Mouse (Mus musculus) thymus, postnatal 4 days (tissue): Measurements from ENCODE around the gene Kank4.
"Not testable (repeated sequence)": the region's sequence is repeated elsewhere in the genome, so short reads cannot be mapped to it uniquely, and the experiment has no call there.

Experiments used
- DNase-seq: peaks from one replicate; pipeline ENCODE4 v3.0.0; 2021

The Kank4 gene

DNA sequence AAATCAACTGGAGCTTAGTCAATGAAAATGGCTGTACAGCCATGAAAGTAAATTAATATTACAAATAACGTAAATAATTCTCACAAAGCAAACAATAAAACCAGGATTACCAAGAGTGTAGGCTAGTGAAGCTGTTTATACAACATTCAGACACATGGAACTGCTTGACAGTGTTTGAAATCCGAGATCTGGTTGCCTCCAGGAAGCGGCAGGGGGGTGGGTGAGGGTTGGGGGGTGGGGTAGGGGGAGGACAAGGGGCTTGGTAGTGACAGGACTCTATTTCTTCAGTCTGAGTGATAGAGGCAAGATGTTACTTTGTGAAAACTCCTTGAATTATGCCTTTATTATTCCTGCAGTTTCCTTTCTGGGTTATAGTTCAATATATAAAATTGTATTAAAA lies 9.4 kb upstream of the Kank4 start:
- DNase-seq, result no peak

- not testable (repeated sequence) for DNase-seq
Measured at GRCm38 (mm10) chr4:98823740-98824139, 6.4 kb upstream of the Kank4 start, which contains the start of gene I0C0044D17Rik. Gene I0C0044D17Rik, minus strand, starts transcription at chr4:98823840.

DNA sequence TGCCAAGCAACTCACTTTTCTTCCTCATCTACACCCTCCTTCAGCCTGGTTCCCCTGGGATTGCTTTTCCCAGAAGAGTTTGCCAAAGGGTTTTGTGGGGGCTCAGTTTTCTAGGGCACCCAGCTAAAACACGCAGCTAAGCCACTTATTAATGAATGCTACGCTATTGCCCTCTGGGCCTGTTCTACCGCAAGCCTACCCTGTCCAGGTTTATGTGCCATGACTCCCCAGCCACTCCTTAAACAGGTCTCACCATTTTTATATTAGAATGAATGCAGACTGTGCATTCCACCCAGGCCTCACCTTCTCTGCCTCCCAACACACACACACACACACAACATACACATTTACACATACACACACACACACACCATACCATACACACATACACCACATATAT lies 5.7 kb upstream of the Kank4 start:
- no peak for DNase-seq

DNA sequence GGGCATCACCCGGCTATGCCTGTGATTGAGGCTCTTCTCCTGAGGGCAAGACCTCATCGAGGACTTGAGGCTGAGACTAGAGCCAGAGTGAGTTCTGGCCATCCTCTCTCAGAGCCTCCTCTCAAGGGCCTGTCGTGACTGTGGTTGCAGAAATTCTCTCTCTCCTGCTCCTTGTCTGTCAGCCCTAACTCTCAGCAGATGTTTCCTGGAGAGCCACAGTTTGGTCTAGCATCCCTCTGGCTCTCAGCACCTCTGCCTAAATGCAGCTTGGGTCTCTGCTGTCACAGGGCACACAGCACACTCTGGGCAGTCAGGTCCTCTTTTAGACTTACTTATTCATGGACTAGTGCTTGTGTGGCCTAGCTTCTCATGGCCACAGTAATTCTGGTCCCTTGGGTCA lies 5.1 kb upstream of the Kank4 start:
- DNase-seq, result no peak

DNA sequence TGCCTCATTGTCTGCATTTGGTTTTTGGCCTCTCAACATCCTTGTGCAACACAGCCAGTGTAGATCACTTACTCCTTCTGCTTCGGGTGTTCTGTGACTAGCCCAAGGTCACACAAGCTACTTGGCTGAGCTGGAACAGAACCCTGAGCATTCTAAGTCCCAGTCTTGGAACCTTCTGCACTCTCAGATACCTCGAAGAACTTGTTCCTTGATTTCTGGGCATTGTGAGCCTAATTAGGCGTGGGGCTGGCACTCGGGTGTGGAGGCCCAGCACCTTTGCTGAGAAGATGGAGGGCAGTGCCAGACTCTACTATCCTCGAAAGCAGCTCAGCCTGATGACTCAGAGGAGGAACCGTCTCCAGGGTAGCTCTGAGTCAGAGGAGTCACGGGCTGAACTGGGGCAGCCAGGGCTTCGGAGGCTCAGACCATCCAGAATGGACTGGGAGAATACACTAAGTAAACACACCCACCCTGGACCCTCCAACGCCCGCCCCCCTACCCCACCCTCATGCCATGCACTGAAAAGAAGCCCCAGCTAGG lies 1.9 kb upstream of the Kank4 start:
- no peak for DNase-seq

DNA sequence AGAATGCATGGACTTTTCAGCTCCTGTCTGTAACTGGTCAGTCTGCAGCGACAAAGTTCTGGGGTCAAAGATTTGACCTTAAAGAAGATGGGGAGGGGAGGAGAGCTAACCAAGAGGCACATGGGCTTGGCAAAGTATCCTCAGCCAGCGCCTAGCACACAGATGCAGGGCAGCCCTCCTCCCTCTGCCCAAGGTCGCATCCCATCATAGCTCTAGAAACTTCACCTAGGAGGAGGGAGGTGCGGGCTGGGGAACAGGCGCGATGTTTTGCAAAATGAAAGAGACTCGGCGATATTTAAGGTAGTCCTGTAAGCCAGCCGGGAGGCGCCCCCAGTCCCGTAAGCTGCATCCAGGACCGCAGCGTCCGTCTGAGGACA lies 542 bp downstream of the Kank4 start:
- peak; percentile 12 for DNase-seq

DNA sequence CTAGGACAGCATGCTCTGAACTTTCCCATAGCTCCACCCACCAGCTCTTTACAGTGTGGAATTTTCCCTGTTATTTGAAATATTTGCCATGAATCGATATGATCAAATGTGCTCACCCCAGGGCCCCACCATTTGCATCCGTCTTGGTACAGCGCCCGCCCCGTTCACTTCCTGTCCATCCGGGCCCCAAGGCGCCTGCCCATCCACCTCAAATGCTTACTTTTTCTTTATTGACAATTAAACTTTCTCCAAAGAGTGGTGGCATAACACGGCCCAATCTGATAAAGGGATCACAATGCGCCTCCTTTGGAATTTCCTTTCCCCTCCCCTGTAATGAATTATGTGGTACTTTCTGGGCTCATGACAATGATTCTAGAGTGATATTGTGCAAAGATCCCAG lies 11.0 kb downstream of the Kank4 start:
- DNase-seq, result no peak

DNA sequence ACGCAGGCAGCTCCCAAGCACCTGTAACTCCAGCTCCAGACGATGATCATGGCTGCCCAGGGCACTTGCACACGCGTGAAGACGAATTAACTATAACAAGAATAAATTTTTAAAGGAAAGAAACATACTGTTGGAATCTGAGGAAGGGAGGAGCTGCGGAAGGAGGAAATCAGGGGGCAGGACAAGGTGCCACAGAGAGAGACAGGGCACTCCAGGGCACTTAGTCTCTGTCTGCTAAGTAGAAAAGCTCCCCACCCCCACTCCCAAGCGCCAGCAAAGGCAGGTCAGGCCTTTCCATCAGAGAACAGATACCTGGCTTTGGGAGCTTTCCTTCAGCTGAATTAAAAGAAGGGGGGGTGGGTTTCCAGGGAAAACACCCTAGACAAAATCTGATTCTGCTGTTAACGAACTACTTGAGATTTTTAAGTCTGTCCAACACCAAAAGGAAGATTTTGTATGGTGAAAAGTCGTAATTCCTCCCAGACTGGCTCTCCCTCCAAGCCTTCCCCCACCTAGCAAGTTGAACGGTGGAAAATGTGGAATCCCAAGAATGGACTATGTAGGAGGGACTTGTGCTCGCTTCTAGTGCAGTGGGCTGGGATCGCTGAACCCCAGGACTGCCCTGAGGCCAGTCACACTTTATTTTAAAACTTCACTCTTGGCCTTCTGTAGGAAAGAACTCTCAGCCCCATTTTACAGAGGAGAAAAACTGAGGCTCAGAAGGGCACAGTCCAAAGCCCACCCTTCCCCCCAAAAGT lies 11.9 kb downstream of the Kank4 start:
- no peak for DNase-seq

DNA sequence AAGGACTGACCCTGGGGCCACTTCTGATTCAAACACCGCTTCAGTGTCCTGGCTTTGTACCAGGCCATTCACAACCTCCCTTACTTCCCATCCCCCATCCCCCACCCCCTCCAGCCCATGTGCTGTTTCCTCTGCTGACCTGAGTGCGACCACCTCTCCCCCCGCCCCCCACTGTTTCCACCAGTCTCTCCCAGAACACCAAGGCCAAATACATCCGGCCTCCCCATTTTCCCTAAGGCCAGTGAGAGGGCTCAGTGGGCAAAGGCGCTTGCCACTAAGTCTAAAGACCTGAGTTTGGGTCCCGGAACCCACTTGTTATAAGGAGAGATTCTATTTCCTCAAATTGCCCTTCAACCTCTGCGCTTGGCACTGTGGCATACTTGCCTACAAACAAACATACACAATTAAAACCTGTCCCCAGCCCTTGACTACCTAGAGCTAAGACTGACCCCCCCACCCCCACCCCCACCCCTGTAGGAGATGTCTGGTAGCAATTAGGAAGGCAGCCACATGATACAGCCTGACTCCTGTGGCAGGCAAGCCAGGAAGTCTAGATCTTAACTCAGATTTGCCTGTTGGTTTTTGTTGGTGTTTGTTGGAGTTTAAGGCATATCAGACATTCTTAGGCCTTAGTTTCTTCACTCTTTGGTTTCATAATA lies 12.7 kb downstream of the Kank4 start:
- DNase-seq, result no peak

- DNase-seq, result no peak
Measured at GRCm38 (mm10) chr4:98801775-98802174, 15.6 kb downstream of the Kank4 start.

DNA sequence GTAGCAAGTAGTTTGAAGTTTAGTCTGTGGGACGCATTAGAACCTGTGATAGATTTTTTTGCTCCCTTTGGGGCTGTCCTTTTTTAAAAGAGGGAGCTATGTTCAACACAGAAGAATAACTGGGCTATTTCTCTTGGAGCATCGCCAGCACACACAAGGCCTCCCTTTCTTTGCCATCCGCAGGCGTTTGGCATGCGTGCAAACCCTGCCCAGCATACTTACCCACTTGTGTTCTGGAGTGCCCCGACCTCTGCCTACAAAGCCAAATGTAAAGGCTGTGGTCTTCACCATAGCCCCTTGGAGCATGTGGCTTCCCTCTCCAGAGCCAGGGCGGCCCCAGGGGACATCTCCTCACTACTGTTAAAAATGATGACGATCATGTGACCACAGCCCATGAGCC lies 16.5 kb downstream of the Kank4 start:
- no peak for DNase-seq

GRCm38 (mm10) chr4:98796591-98797341 lies 20.6 kb downstream of the Kank4 start:
- no peak for DNase-seq

- DNase-seq, result no peak
Measured at GRCm38 (mm10) chr4:98795241-98795640, 22.1 kb downstream of the Kank4 start.

DNA sequence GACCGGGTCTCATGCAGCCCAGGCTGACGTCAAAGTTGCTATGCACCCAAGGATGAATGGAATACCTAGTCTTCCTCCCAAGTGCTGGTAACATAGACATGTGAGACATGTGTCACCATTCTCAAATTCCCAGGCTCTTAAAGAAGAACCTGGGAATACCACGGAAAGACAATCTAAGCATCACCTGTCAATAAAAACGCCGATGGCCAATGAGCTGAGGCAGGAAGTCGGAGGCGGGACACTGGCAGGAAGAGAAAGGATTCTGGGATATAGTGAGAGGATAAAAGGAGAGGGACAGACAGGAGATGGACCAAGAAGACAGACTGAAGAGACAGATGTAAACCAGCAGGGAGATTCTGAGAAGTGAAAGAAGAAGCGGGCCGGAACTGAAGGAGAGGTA lies 23.9 kb downstream of the Kank4 start:
- no peak for DNase-seq

DNA sequence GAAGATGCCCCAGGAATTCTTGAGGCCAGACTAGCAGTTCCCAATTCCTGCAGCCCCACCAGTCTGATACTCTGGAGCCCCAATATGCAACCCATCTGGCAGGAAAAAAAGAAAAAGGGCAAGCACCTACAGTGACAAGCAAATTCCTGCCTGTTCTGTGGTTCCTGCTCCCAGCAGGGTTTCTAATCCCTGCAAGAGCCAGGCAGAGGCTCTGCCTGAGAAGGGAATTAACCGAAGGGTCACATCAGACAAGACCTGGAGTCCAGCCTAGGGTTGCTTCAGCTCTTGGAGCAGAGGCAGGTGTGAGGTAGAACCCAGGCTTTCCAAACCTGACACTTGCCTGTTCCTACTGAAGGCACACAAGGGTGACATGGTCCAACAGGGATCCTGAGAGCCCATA lies 26.6 kb downstream of the Kank4 start:
- DNase-seq, result no peak

DNA sequence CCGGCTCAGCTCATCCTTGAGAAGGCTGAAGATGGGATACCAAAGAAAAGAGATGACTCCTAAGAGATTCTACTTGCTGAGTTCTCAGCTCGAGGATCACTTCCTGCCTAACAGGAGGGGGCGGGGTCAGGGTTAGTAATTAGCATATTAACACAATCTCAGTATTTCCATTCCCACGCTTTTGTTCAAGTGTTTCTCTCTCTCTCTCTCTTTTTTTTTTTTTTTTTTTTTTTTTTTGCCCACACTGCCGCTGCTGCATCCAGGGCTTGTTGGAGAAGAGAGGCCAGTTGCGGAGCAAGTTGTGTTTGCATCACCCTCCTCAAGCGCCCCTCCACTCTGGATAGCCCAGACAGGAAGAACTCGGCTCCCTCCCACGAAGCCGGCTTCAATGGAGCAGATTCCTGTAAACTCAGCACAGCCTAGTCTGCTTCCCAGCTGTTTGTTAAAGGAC lies 27.5 kb downstream of the Kank4 start:
- DNase-seq, result peak; percentile 26

DNA sequence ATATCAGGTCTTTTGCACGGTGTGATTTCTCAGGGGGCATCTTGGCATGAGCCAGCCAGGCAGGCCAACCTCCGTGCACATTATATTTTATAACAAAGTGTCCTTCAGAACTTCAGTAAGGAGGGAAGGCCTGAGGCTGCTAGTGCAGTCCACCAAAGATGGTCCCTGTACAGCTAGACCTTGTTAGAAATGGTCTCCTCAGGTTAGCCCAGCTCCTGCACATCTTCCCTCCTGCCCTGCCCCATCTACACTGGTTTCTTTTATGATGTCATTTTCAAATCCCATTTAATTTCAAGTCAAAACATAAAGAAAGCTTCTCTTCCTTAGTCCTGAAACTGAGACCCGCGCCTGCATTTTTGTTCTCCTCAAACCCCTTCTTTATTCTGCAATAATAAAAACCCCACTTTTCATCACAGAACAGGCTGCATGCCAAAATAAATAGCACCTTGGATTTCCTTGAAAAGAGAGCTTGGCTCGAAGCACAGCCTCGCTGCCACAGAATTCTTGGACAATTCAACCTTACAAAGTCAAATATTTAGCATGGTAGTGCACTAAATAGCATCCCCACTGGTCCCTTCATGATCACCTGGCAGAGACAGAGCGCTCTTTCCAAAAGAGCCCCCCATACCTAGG lies 28.1 kb downstream of the Kank4 start:
- DNase-seq, result no peak

GRCm38 (mm10) chr4:98786281-98786680 lies 31.1 kb downstream of the Kank4 start:
- DNase-seq, result no peak

GRCm38 (mm10) chr4:98785851-98786250 lies 31.5 kb downstream of the Kank4 start:
- no peak for DNase-seq

DNA sequence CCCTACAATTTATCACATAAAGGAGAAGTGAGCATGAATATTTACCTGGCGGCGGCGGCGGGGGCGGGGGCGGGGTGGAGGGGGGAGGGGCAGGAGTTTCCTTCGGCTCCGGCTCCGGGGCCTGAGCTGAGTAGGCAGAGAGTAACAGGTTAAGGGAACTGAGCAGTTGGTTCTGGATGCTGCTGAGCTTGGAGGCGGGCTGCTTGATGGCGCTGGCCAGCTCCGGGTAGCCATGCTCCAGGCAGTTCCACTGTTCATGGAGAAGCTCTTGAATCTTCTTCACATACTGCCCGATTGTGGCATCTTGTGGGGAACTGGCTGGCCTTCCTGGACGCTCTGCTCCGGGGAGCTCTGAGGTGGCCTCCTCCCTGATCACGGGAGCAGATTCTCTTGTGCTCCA lies 39.1 kb downstream of the Kank4 start:
- no peak for DNase-seq

GRCm38 (mm10) chr4:98777464-98777863 lies 39.9 kb downstream of the Kank4 start:
- DNase-seq, result no peak

DNA sequence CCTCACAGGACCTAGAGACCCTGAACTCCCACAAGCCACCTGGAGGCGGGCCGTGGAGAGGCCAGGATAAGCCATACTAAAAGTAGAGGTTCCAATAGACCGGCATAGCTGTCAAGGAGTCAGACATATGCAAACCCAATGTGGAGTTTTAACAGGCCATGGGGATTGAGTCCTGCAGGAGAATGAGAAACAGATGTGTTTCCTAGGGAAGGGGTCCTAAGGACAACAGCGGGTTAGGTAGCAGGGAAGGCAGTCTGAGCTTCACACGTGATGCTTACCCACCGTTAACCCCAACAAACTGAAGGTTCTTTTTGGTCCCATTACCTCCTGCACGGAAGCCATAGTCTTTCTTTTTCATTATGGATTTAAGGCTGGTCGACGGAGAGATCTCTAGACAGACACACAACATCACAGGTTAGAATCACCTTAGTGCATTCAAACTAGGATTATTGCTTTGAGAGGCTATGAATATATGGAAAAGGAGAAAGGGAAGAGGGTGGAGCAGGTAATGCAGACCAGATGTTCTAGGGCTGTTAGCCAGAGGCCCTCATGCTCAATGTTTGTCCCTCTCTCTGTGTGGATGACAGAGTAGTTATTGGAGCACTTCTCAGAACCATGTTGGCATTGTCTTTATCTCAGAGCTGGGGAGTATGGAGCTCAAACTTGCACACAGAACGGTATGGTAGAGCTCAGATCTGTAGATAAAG lies 40.5 kb downstream of the Kank4 start:
- DNase-seq, result no peak
